Mouse (Mus musculus): ENCODE measurements around the gene Lemd2.

DNA sequence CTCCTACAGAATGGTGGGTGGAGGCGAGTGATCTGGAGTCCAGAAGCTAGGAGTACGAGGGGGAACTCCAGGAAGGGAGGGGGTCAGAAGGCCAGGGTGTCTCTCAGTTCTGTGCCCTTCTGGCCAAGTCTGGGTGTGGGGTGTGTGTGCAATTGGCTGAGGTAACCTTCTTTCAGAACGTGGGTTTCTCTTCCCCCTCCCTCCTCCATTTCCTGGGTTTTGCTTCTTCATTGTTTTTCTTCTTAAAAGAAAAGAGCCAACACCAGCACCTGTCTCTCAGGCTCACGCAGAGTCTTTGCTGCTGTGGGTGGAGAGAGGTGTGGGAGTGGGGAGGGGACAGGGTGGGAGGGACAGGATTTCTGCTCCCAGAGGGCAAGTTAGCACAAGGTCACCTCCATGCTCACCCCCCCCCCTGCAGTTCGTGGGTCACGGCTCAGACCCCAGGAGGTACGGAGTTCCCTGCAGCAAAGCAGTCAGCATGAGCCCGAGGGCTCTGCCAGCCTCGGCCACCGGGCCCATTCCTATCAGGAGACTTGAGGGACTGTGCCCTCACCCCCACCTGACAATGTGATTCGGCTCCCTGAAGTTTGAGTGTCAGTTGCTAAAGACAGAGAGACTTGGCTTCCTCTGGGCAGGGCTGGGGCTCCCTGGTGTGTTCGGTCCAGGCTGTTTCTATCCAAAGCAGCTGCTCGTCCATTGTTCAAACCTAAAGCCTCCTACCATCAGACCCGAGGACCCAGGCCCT lies 25.6 kb upstream of the Lemd2 start:
- TF ChIP-seq POLR2A (IDR thresholded peaks at IDR 0.05; ENCODE audit: extremely low read depth, insufficient read depth, low read length), result no peak
- TF ChIP-seq CTCF (IDR thresholded peaks at IDR 0.05; ENCODE audit: extremely low read depth, insufficient read depth, low read length), result no peak

Measured in cortical plate, adult 2 months (tissue).